Mouse (Mus musculus) lung, adult 2 months (tissue): Measurements from ENCODE around the gene Zfp422.
"Not testable (repeated sequence)": the region's sequence is repeated elsewhere in the genome, so short reads cannot be mapped to it uniquely, and the experiment has no call there.

ENCODE experiments used
- CTCF ChIP-seq: fragments of 200-500 bp; IDR thresholded peaks from 2 replicates; pipeline ENCODE4 v1.5.1; 2011; ENCODE audit warnings: mild to moderate bottlenecking, low read length, control low read depth; ENCODE audit not compliant: insufficient read depth
- POLR2A ChIP-seq: fragments of 200-500 bp; IDR thresholded peaks from 2 replicates; pipeline ENCODE4 v1.6.1; 2011; ENCODE audit warnings: low read depth, mild to moderate bottlenecking, control low read depth, low read length, borderline replicate concordance; ENCODE audit errors: extremely low read depth

GRCm38 (mm10) chr6:116626417-116626816 lies 2.4 kb downstream of the Zfp422 start:
- TF ChIP-seq POLR2A, CTCF: not testable (repeated sequence)
